Mouse (Mus musculus): ENCODE measurements around the gene Rnf215. TPM values are rescaled to one million over a fixed set of nuclear protein-coding genes. Genes with fewer than 3 reads are reported as not detected.
A peak's percentile ranks its signal among the peaks of the same experiment; 100 is the strongest.

The Rnf215 gene
- polyA plus RNA-seq, 1 experiment, result 39.5 TPM

- Histone ChIP-seq H3K27me3 (ENCODE audit: control insufficient read depth, insufficient read depth, low read length) (no peaks in the 10 kb centered on the region), H3K4me1 (ENCODE audit: control insufficient read depth, insufficient read depth, low read length) (peaks cover 3% of the 10 kb centered on the region; the same call in 1 of the 2 replicates), H3K27ac (ENCODE audit: insufficient read depth, low read length) (peak overlapping the region; percentile 83), H3K4me3 (replicated peaks; ENCODE audit: insufficient read depth, low read depth, low read length) (peak overlapping the region; percentile 68)
- TF ChIP-seq POLR2A (IDR thresholded peaks at IDR 0.05; ENCODE audit: borderline replicate concordance, insufficient read depth, low read length) (peak; percentile 99; the same call in 1 of the 2 replicates), CTCF (IDR thresholded peaks at IDR 0.05; ENCODE audit: borderline replicate concordance, insufficient read depth, low read depth, low read length) (no peak)
- 3% methylated on average over 45 of the region's 45 CpGs for WGBS
- DNase-seq, result peak; percentile 99
Measured at GRCm38 (mm10) chr11:4096054-4096984, 38.7 kb upstream of the Rnf215 start.

GRCm38 (mm10) chr11:4097091-4097621 lies 37.8 kb upstream of the Rnf215 start:
- no peak for DNase-seq
- peaks cover 3% of the 10 kb centered on the region; the same call in 1 of the 2 replicates for H3K4me1 ChIP-seq (ENCODE audit: control insufficient read depth, insufficient read depth, low read length)
- H3K27ac ChIP-seq (ENCODE audit: insufficient read depth, low read length), result peak overlapping the region; percentile 83
- WGBS, result 25% methylated on average over 10 of the region's 10 CpGs
- H3K27me3 ChIP-seq (ENCODE audit: control insufficient read depth, insufficient read depth, low read length), result no peaks in the 10 kb centered on the region
- TF ChIP-seq CTCF (IDR thresholded peaks at IDR 0.05; ENCODE audit: borderline replicate concordance, insufficient read depth, low read depth, low read length), result no peak
- no peak for TF ChIP-seq POLR2A (IDR thresholded peaks at IDR 0.05; ENCODE audit: borderline replicate concordance, insufficient read depth, low read length)
- peak overlapping the region; percentile 68 for H3K4me3 ChIP-seq (replicated peaks; ENCODE audit: insufficient read depth, low read depth, low read length)

- TF ChIP-seq CTCF (IDR thresholded peaks at IDR 0.05; ENCODE audit: borderline replicate concordance, insufficient read depth, low read depth, low read length), result no peak
- TF ChIP-seq POLR2A (IDR thresholded peaks at IDR 0.05; ENCODE audit: borderline replicate concordance, insufficient read depth, low read length), result no peak
- WGBS, result 51% methylated on average over 8 of the region's 8 CpGs
- no peaks in the 10 kb centered on the region for H3K27me3 ChIP-seq (ENCODE audit: control insufficient read depth, insufficient read depth, low read length)
- H3K4me1 ChIP-seq (ENCODE audit: control insufficient read depth, insufficient read depth, low read length), result peaks cover 3% of the 10 kb centered on the region; the same call in 1 of the 2 replicates
- no peak overlapping the region for H3K27ac ChIP-seq (ENCODE audit: insufficient read depth, low read length)
- no peak overlapping the region for H3K4me3 ChIP-seq (replicated peaks; ENCODE audit: insufficient read depth, low read depth, low read length)
- DNase-seq, result no peak
Measured at GRCm38 (mm10) chr11:4098120-4098519, 36.9 kb upstream of the Rnf215 start.

- 59% methylated on average over 7 of the region's 7 CpGs for WGBS
- TF ChIP-seq POLR2A (IDR thresholded peaks at IDR 0.05; ENCODE audit: borderline replicate concordance, insufficient read depth, low read length) (no peak), CTCF (IDR thresholded peaks at IDR 0.05; ENCODE audit: borderline replicate concordance, insufficient read depth, low read depth, low read length) (no peak)
- DNase-seq, result no peak
- Histone ChIP-seq H3K27me3 (ENCODE audit: control insufficient read depth, insufficient read depth, low read length) (no peaks in the 10 kb centered on the region), H3K27ac (ENCODE audit: insufficient read depth, low read length) (no peak overlapping the region), H3K4me3 (replicated peaks; ENCODE audit: insufficient read depth, low read depth, low read length) (no peak overlapping the region), H3K4me1 (ENCODE audit: control insufficient read depth, insufficient read depth, low read length) (peaks cover 3% of the 10 kb centered on the region; the same call in 1 of the 2 replicates)
Measured at GRCm38 (mm10) chr11:4098816-4099215, 36.2 kb upstream of the Rnf215 start.

- H3K4me3 ChIP-seq (replicated peaks; ENCODE audit: insufficient read depth, low read depth, low read length), result no peak overlapping the region
- WGBS, result 71% methylated on average over 3 of the region's 3 CpGs
- no peaks in the 10 kb centered on the region for H3K27me3 ChIP-seq (ENCODE audit: control insufficient read depth, insufficient read depth, low read length)
- 0 out of 2 replicates have a peak, but pooled peaks cover 3% of the 10 kb centered on the region for H3K4me1 ChIP-seq (ENCODE audit: control insufficient read depth, insufficient read depth, low read length)
- no peak overlapping the region for H3K27ac ChIP-seq (ENCODE audit: insufficient read depth, low read length)
- TF ChIP-seq POLR2A (IDR thresholded peaks at IDR 0.05; ENCODE audit: borderline replicate concordance, insufficient read depth, low read length), result no peak
- no peak for TF ChIP-seq CTCF (IDR thresholded peaks at IDR 0.05; ENCODE audit: borderline replicate concordance, insufficient read depth, low read depth, low read length)
- DNase-seq, result no peak
Measured at GRCm38 (mm10) chr11:4099447-4099846, 35.6 kb upstream of the Rnf215 start.

GRCm38 (mm10) chr11:4101851-4102250 lies 33.2 kb upstream of the Rnf215 start:
- H3K27me3 ChIP-seq (ENCODE audit: control insufficient read depth, insufficient read depth, low read length), result no peaks in the 10 kb centered on the region
- H3K27ac ChIP-seq (ENCODE audit: insufficient read depth, low read length), result no peak overlapping the region
- H3K4me1 ChIP-seq (ENCODE audit: control insufficient read depth, insufficient read depth, low read length), result 0 out of 2 replicates have a peak, but pooled peaks cover 3% of the 10 kb centered on the region
- WGBS, result 80% methylated on average over 5 of the region's 5 CpGs
- DNase-seq, result no peak
- H3K4me3 ChIP-seq (replicated peaks; ENCODE audit: insufficient read depth, low read depth, low read length), result no peak overlapping the region
- TF ChIP-seq POLR2A (IDR thresholded peaks at IDR 0.05; ENCODE audit: borderline replicate concordance, insufficient read depth, low read length) (no peak), CTCF (IDR thresholded peaks at IDR 0.05; ENCODE audit: borderline replicate concordance, insufficient read depth, low read depth, low read length) (no peak)

GRCm38 (mm10) chr11:4103522-4103921 lies 31.5 kb upstream of the Rnf215 start:
- Histone ChIP-seq H3K4me3 (replicated peaks; ENCODE audit: insufficient read depth, low read depth, low read length) (no peak overlapping the region), H3K27ac (ENCODE audit: insufficient read depth, low read length) (no peak overlapping the region), H3K4me1 (ENCODE audit: control insufficient read depth, insufficient read depth, low read length) (no peaks in the 10 kb centered on the region), H3K27me3 (ENCODE audit: control insufficient read depth, insufficient read depth, low read length) (no peaks in the 10 kb centered on the region)
- WGBS, result 81% methylated on average over 14 of the region's 14 CpGs
- DNase-seq, result no peak
- TF ChIP-seq POLR2A (IDR thresholded peaks at IDR 0.05; ENCODE audit: borderline replicate concordance, insufficient read depth, low read length) (no peak), CTCF (IDR thresholded peaks at IDR 0.05; ENCODE audit: borderline replicate concordance, insufficient read depth, low read depth, low read length) (no peak)
